Mouse (Mus musculus) ES-E14 (cell line): ENCODE results near the gene Hist1h2ap.
"Not testable (repeated sequence)": the region's sequence is repeated elsewhere in the genome, so short reads cannot be mapped to it uniquely, and the experiment has no call there.

Source experiments
- CHD2 ChIP-seq: IDR thresholded peaks from 2 replicates; pipeline ENCODE4 v1.6.1; 2014; ENCODE audit warnings: mild to moderate bottlenecking, low read depth, low read length, inconsistent platforms
- MAFK ChIP-seq: IDR thresholded peaks from 2 replicates; pipeline ENCODE4 v1.6.1; 2014; ENCODE audit warnings: mild to moderate bottlenecking, low read depth, low read length, inconsistent platforms; ENCODE audit not compliant: insufficient read depth
- ZC3H11A ChIP-seq: IDR thresholded peaks from 2 replicates; pipeline ENCODE4 v1.6.1; 2012; ENCODE audit warnings: low read depth, mild to moderate bottlenecking, inconsistent platforms, low read length, borderline replicate concordance

- not testable (repeated sequence) for TF ChIP-seq CHD2, ZC3H11A, MAFK
Observed at GRCm38 (mm10) chr13:21820082-21820890, 13.0 kb downstream of the Hist1h2ap start.
